Mouse (Mus musculus): ENCODE measurements around the gene Golim4. TPM values are rescaled to one million over a fixed set of nuclear protein-coding genes. Genes with fewer than 3 reads are reported as not detected.
"Not testable (repeated sequence)": the region's sequence is repeated elsewhere in the genome, so short reads cannot be mapped to it uniquely, and the experiment has no call there.

Gene Golim4
- total RNA-seq (2021) = 10 to 100 TPM; 20.0 to 21.0 TPM

DNA sequence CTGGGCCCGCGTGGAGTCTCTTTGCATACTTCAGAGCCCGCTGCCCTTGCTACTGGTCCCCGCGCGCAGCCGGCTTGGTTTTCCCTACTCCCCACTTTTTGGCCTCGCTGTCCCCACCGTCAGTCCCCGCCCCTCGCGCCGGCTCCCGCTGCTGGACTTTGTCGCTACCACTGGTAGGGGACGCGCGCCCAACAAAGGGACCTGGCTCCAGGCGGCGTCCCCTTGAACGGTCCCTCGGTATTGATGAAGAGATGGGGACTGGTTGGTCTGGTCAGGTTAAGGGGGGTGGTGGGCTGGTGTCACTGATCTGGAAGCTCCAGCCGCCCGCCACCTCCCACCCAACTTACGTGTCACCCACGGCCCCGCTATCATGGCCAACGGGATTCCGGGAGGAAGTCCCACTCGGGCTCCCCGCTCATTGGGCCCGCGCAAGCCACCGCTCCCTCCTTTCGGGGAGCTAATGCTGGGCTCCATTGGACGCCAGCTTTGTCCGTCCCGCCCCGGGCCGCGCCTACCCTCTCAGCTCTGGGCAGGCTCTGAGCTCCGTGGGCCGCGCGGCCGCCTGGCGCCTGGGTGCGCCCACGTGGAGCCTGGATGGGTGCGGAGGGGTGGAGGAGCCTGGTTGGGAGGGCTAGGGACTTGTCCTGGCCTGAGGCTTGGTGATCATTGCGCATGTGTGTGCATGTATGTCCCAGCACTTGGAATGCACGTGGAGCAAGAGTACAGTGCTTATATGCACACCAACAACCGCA lies at the start of gene Golim4:
Gene Golim4, minus strand, starts transcription at position 399 of the 752 bp plus-strand sequence.
- intact Hi-C loops (cut with DNase I) = loop anchor here (5.0 kb wide), 1 partner anchor 44 kb away; no protein-coding TSS in a partner anchor

DNA sequence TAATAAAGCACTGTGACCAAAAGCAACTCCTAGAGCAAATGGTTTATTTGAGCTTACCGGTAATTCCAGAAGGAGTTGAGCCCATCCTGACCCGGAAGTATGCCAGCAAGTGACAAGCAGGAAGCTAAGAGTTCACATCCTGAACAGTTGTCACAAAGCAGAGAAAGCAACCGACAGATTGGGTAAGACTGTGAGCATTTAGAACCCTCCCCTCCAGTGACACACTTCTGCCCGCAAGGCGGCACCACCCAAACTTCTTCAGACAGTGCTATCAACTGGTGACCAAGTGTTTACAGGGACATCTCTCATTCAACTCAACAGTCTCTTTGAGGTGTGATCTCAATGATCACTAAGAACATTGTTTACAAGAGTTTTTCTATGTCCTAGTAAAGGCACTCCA lies 48.9 kb upstream of the Golim4 start:
- intact Hi-C loops (cut with DNase I) = loop anchor here (10.0 kb wide), 1 partner anchor 791 kb away; no protein-coding TSS in a partner anchor

More for the DNA sequence above, at the start of gene Golim4:
- DNase-seq (ENCODE audit: low spot score in 2 of 2) = peak; percentile 91 to 96

DNA sequence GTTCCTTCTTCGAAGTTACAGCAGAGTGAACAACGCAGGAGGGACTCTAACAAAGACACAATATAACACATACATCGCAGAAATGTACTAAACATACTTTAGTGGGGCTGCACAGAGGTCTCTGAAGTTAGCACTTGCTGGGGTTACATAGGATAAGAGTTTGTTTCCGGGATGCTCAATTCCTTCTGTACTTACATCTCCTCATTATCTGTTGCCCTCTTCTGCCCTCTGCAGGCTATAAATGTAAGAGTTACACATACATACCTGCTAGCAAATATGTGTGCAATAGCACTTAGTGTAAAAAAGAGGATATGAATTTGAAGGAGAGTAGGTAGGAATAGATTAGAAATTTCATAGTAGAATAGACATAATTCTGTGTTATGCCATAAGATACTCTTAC lies 44.4 kb upstream of the Golim4 start:
- intact Hi-C loops (cut with DNase I) = loop anchor here (1.0 to 10.0 kb wide), 3 partner anchors 91 to 786 kb away; no protein-coding TSS in a partner anchor
- peak; percentile 64 to 77 for DNase-seq (ENCODE audit: low spot score in 2 of 2)

More for the DNA sequence above, 48.9 kb upstream of the Golim4 start:
- DNase-seq (ENCODE audit: low spot score in 2 of 2) = no peak

GRCm38 (mm10) chr3:76000481-76000880 lies 43.7 kb upstream of the Golim4 start:
- intact Hi-C loops (cut with DNase I) = loop anchor here (2.0 to 10.0 kb wide), 2 partner anchors 136 to 786 kb away; no protein-coding TSS in a partner anchor
- no peak for DNase-seq (ENCODE audit: low spot score in 2 of 2)

DNA sequence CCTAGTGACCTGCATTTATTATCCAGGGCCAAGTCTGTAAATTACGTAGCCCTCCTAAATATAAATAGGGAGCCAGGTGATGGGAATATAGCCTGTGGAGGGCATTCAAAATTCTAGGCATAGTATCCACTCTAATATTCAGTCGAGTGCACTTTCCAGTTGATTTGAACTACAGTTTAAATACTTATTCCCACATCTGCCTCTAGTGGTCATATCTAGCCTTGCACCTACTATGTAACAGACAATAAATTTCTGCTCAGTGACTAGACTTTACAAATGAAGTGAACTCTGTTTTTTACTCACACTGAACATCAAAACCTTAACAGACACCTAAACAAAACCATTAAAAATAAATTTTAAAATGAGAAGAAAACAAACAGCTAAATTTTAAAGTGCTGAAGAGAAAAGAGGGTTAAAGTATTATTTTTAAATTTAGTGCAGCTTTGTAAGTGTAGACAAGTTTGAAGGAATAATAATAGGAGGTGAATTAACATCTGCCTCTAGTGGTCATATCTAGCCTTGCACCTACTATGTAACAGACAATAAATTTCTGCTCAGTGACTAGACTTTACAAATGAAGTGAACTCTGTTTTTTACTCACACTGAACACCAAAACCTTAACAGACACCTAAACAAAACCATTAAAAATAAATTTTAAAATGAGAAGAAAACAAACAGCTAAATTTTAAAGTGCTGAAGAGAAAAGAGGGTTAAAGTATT lies 24.4 kb upstream of the Golim4 start:
- intact Hi-C loops (cut with DNase I) = not testable (repeated sequence)
- DNase-seq (ENCODE audit: low spot score in 2 of 2) = peak in 1 of 2 experiments; percentile 11

DNA sequence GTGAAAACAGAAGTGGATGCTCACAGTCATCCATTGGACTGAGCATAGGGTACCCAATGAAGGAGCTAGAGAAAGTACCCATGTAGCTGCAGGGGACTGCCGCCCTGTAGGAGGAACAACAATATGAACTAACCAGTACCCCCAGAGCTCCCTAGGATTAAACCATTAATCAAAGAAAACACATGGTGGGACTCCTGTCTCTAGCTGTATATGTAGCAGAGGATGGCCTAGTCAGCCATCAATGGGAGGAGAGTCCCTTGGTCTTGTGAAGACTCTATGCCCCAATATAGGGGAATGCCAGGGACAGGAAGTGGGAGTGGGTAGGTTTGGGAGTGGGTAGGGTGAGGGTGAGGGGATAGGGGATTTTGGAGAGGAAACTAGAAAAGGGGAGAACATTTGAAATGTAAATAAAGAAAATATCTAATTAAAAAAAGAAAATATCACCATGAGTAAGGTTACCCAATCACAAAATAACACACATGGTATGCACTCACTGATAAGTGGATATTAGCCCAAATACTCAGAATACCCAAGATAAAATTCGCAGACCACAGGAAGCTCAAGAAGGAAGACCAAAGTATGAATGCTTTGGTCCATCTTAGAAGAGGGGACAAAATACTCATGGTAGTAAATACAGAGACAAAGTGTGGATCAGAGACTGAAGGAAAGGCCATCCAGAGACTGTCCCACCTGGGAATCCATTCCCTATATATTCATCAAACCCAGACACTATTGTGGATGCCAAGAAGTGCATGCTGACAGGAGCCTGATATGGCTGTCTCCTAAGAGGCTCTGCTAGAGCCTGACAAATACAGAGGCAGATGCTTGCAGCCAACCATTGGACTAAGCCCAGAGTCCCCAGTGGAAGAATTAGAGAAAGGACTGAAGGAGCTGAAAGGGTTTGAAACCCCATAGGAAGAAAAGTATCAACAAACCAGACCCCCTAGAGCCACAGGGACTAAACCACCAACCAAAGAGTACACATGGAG lies 6.3 kb upstream of the Golim4 start:
- DNase-seq (ENCODE audit: low spot score in 2 of 2); intact Hi-C loops (cut with DNase I): not testable (repeated sequence)

GRCm38 (mm10) chr3:75955661-75956491 lies 873 bp downstream of the Golim4 start:
- intact Hi-C loops (cut with DNase I) = loop anchor here (5.0 kb wide), 1 partner anchor 44 kb away; no protein-coding TSS in a partner anchor
- peak; percentile 34 to 35 for DNase-seq (ENCODE audit: low spot score in 2 of 2)

DNA sequence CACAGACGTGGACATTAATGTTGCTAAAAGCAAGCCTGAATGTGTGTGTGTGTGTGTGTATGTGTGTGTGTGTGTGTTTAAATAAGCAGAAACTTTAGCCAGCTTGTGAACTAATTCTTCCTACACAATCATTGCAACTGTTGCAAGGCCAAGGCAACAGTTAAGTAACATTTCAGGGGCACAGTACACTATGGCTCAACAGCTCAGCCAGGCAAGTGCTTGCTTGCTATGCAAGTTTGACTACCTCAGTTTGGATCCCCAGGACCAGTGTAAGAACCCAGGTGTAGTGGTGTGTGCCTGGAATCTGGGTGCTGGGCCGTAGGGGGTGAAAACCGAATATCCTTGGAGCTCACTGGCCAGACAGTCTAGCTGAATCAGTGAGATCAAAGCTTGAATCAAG lies 2.6 kb downstream of the Golim4 start:
- intact Hi-C loops (cut with DNase I) = no loop called here
- DNase-seq (ENCODE audit: low spot score in 2 of 2) = no peak

- intact Hi-C loops (cut with DNase I) = no loop called here
- no peak for DNase-seq (ENCODE audit: low spot score in 2 of 2)
These were observed 4.3 kb downstream of the Golim4 start for GRCm38 (mm10) chr3:75952328-75953060.

DNA sequence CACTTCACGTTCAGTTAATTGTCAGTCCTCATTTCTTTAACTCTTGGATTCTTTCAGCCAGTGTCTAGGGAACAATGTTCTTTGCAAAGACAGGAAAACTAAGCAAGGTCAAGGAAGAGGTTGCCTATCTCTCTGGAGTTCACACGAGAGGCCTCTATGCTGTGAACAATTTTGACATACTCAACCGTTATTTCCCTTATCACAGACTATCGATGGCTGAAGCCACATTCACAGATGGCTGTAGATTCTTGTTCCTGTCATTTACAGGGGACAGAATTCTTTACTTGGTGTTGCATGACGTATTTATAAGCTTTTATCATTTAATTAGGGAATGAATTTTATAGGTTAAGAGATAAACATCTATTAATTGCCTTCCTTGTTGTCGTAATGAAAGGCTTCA lies 5.9 kb downstream of the Golim4 start:
- intact Hi-C loops (cut with DNase I) = no loop called here
- DNase-seq (ENCODE audit: low spot score in 2 of 2) = no peak

DNA sequence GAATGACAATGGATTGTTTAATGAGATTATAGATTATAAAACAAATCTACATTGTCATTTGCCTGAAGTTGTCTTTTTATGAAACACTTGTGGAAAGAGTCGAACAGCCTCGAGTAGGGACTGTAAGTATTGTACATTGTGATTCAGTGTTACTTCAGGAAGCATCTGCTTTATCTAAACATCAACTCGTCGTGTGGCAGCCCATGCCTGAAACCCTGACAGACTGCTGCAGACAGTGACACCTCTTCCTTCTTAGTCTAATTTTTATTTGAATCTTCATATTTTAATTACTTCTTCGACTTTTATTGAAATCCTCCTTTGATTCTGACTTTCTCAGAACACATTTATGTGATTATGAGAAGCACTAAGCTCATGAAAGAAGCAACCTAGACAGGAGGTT lies 7.4 kb downstream of the Golim4 start:
- intact Hi-C loops (cut with DNase I) = no loop called here
- DNase-seq (ENCODE audit: low spot score in 2 of 2) = no peak

- intact Hi-C loops (cut with DNase I) = no loop called here
- DNase-seq (ENCODE audit: low spot score in 2 of 2) = no peak
These were observed 8.1 kb downstream of the Golim4 start for GRCm38 (mm10) chr3:75948541-75949095.

DNA sequence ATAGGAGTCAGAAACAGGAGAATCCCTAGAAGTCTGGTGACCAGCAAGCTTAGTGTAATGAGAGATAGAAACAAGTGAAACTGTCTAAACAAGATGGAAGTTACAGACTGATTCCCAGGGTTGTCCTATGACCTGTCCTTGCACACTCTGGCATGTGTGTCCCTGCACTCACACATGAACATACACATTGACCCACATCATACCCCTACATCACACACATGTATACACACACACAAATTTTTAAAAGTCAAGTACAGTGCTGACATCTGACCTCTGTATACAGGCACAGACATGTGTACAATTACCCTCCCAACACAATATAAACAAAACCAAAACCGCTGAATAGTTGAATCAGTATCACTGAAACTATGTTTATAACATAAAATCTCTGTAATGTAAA lies 8.7 kb downstream of the Golim4 start:
- intact Hi-C loops (cut with DNase I) = no loop called here
- DNase-seq (ENCODE audit: low spot score in 2 of 2) = no peak

DNA sequence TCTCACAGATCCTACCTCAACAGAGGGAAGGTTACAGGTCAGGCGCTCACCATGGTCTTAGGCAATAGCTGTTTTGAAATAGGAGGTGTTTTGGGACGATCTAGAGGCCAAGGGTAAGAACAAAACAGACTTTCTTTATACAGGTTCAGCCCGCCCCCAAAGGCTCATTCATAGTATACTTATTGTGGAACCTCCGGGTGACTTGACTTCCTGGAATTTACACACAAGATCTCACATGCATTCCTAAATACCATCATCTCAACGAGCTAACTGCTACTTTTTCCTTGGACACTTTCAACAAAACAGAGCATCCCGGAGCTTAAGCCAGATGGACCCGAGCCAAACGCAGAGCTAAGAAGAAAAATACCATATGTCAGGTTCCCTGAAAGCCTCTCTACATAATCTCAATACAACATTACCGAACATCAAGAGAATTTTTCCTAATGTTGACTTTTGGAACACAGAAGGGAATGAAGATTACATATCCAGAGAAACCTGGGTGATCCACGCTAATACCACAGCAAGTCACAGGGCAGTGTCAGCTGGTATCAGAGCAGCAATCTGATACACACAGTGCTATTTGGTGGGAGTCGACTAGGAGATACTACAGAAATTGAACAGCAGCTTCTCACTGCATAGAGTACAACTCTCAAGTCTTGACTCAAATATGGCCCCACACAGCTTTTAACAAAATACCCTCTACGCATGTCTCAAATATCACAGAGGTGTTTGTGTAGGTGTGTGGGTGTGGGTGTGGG lies 14.3 kb downstream of the Golim4 start:
- DNase-seq (ENCODE audit: low spot score in 2 of 2) = peak; percentile 42 to 47
- intact Hi-C loops (cut with DNase I) = no loop called here

DNA sequence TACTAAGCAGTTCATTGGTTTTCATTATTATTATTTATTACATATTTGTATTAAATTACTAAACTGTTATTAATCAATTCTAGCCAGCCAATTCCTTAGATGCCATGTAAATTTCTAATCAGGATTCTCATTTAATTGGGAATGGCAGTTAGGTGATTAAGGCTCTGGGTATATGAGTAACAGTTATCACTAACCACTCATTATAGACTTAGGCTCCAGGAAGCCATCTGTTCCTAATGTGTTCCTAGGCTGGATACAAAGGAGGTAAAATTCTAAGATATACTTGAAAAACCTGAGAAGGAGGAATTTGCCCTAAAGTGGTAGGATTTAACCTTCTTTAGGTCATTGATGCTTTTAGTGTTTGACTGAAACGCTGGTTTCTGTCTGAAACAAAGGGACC lies 14.9 kb downstream of the Golim4 start:
- intact Hi-C loops (cut with DNase I) = no loop called here
- no peak for DNase-seq (ENCODE audit: low spot score in 2 of 2)

DNA sequence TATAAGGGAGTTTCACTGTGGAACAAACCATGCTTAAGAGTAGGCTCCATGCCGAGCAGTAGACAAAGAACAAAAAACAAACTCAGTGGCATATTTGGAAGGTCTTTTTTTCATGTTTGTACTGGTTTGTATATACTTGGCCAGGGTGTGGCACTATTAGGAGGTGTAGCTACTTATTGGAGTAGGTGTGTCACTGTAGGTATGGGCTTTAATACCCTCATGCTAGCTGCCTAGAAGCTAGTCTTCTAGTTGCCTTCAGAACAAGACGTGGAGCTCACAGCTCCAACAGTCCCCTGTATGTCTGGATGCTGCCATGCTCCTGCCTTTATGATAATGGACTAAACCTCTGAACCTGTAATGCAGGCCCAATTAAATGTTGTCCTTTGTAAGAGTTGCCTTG lies 20.6 kb downstream of the Golim4 start:
- intact Hi-C loops (cut with DNase I) = no loop called here
- DNase-seq (ENCODE audit: low spot score in 2 of 2) = no peak

DNA sequence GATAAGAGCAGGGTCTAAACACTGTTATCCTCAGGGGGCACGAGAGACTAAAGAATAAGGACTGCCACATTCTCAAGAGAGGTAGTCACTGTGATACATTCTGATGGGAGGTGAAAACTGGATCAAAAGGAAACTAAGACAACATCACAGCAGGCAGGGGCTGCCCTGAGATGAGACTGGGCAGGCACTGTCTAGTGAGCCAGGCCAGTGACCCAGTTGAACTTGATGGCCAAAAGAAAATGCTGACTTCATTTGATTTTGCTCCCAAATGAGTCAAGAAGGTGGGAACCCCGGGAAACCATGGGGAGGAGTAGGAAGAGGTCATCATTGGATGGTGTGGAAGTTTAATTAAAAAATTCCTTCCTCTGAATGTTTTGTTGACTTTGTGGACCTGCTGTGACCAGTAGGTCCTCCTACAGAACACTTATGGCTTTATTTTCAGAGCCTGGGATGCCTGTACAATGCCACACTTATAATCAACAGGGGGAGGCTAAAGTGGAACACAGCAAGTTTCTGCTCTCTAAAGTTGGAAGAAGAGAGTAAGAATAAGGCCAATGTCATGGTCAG lies 26.0 kb downstream of the Golim4 start:
- intact Hi-C loops (cut with DNase I) = no loop called here
- no peak for DNase-seq (ENCODE audit: low spot score in 2 of 2)
